Mouse (Mus musculus) megakaryocyte, embryonic 14.5 days (primary cell): ENCODE results near the gene Snrnp35.

Source experiments
- FLI1 ChIP-seq: IDR thresholded peaks from 2 replicates; pipeline ENCODE4 v1.6.1; 2012; ENCODE audit warnings: low read length, inconsistent platforms, mixed read lengths
- GATA1 ChIP-seq: IDR thresholded peaks from 3 replicates; pipeline ENCODE4 v1.6.1; 2012; ENCODE audit warnings: mixed read lengths, low read length, inconsistent platforms, borderline replicate concordance

- no peak for TF ChIP-seq GATA1
- no peak for TF ChIP-seq FLI1
Observed at GRCm38 (mm10) chr5:124462297-124463025, 20.5 kb upstream of the Snrnp35 start.
